Mouse (Mus musculus) CD8-positive naive resting alpha-beta T cell, adult 2 months (primary cell): ENCODE results near the gene 1700029H14Rik.

Experiments
- DNase-seq, 2 experiments: peaks; one replicate each; pipeline ENCODE4 v3.0.0; 2022; ENCODE audit warnings: low read depth in 2 of 2, low spot score in 2 of 2

1700029H14Rik gene

GRCm38 (mm10) chr8:13506849-13507248, 55.4 kb downstream of the 1700029H14Rik start:
- no peak for DNase-seq

GRCm38 (mm10) chr8:13504894-13505674, 57.2 kb downstream of the 1700029H14Rik start:
- no peak for DNase-seq

GRCm38 (mm10) chr8:13503936-13504606, 58.2 kb downstream of the 1700029H14Rik start:
- DNase-seq, result no peak

- no peak for DNase-seq
These were observed 61.0 kb downstream of the 1700029H14Rik start for GRCm38 (mm10) chr8:13501221-13501620.
